Mouse (Mus musculus) neural tube, embryonic 11.5 days (tissue): Measurements from ENCODE around the gene Mdh1b. TPM values are rescaled to one million over a fixed set of nuclear protein-coding genes. Genes with fewer than 3 reads are reported as not detected.

Source experiments
- ATAC-seq: fragments of 200-750 bp; cut with Nextera tagmentation; 2 replicates; pipeline ENCODE4 v1.8.0; 2017; ENCODE audit warnings: moderate number of reproducible peaks, mild to moderate bottlenecking, moderate TSS enrichment, moderate library complexity; ENCODE audit not compliant: insufficient read depth, low FRiP score, low TSS enrichment
- DNase-seq: peaks from one replicate; pipeline ENCODE4 v3.0.0-alpha.2; 2015; ENCODE audit warnings: low spot score
- H3K27ac ChIP-seq: fragments of 300-500 bp; sonication (generic); 2 replicates; pipeline ENCODE4 v1.5.1; 2014; ENCODE audit warnings: low read depth, mild to moderate bottlenecking, low read length
- H3K27me3 ChIP-seq: fragments of 300-500 bp; sonication (generic); 2 replicates; pipeline ENCODE4 v1.6.1; 2014; ENCODE audit warnings: mild to moderate bottlenecking, low read length, mixed read lengths; ENCODE audit not compliant: control insufficient read depth, insufficient read depth
- H3K36me3 ChIP-seq: fragments of 300-500 bp; sonication (generic); 2 replicates; pipeline ENCODE4 v1.6.1; 2014; ENCODE audit warnings: mild to moderate bottlenecking, low read length, moderate library complexity, mixed read lengths; ENCODE audit not compliant: control insufficient read depth, insufficient read depth
- H3K4me1 ChIP-seq: fragments of 300-500 bp; sonication (generic); 2 replicates; pipeline ENCODE4 v1.6.1; 2014; ENCODE audit warnings: low read length, mixed read lengths; ENCODE audit not compliant: control insufficient read depth, insufficient read depth
- H3K4me2 ChIP-seq: fragments of 300-500 bp; sonication (generic); 2 replicates; pipeline ENCODE4 v1.6.1; 2014; ENCODE audit warnings: low read depth, mild to moderate bottlenecking, moderate library complexity
- H3K4me3 ChIP-seq: fragments of 300-500 bp; sonication (generic); 2 replicates; pipeline ENCODE4 v1.5.1; 2014; ENCODE audit warnings: low read depth, low read length
- H3K9ac ChIP-seq: fragments of 300-500 bp; sonication (generic); 2 replicates; pipeline ENCODE4 v1.6.1; 2014; ENCODE audit warnings: mild to moderate bottlenecking, low read length
- H3K9me3 ChIP-seq: fragments of 300-500 bp; sonication (generic); 2 replicates; pipeline ENCODE4 v1.6.1; 2016; ENCODE audit warnings: low read length; ENCODE audit not compliant: control insufficient read depth
- WGBS: fragments of 180-500 bp; shearing (Covaris S2); extraction: QIAGEN DNeasy Blood & Tissue Kit; methylation state at CpG from one replicate; pipeline ENCODE4 v1.1.7; 2014; 5-methylcytosine and 5-hydroxymethylcytosine counted together
- polyA plus RNA-seq: library from polyadenylated mRNA; unstranded; fragments of >200 nt; fragmentation: Nextera tagmentation; extraction: Ambion mirVana; gene quantifications from 2 replicates; pipeline ENCODE4 v1.2.1, GENCODE M21; 2014

Mdh1b gene
- polyA plus RNA-seq: 0.23 and 0.31 TPM in 2 replicates

DNA sequence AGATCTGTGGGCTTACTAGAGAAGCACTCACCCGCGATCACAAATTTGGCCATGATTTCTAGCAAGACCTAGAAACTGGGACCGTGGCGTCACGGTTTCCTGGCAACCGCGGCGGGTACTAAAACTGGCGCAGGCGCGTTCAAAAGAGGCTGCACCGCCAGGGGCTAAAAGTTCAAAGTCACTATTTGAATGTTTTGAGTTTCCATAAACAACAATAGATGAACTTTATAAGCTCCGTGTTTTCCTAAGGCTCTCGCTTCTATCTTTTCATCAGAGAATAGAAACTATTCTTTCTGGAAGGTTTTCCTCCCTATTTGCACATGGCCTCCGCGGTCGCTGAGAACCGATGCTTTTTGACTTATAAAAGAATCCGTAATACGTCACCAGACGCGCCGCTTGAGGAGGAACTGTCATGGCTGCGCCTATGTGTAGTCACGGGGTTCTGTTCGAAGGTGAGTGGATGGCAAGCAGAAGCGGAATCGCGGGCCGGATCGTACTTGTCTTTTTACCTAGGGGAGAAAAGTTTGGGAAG, at the start of gene Mdh1b, which contains the start of gene Fastkd2:
Gene Mdh1b, minus strand, starts transcription at position 79 of the 532 bp plus-strand sequence.
Gene Fastkd2, plus strand, starts transcription at position 375 of the 532 bp plus-strand sequence.
- Histone ChIP-seq H3K4me1 (peaks cover 7% of the 10 kb centered on the region), H3K4me2 (peak within 1 kb of the TSS; percentile 53), H3K4me3 (peak within 1 kb of the TSS; percentile 69), H3K36me3 (no peaks in the 10 kb centered on the region), H3K27me3 (no peaks in the 10 kb centered on the region), H3K9ac (peak within 1 kb of the TSS; percentile 65), H3K27ac (no peak within 1 kb of the TSS), H3K9me3 (no peaks in the 10 kb centered on the region)
- under 1% methylated on average over 31 of the region's 31 CpGs for WGBS
- ATAC-seq (peak; percentile 95), DNase-seq (peak; percentile 92)

GRCm38 (mm10) chr1:63776902-63777630, 46.9 kb upstream of the Mdh1b start:
- Histone ChIP-seq H3K4me1 (no peaks in the 10 kb centered on the region), H3K27me3 (no peaks in the 10 kb centered on the region), H3K4me3 (no peak overlapping the region), H3K9me3 (no peaks in the 10 kb centered on the region), H3K4me2 (no peak overlapping the region), H3K36me3 (no peaks in the 10 kb centered on the region), H3K27ac (no peak overlapping the region), H3K9ac (no peak overlapping the region)
- WGBS: 51% methylated on average over 4 of the region's 4 CpGs
- DNase-seq (no peak), ATAC-seq (no peak)

- Histone ChIP-seq H3K9ac (no peak overlapping the region), H3K27me3 (no peaks in the 10 kb centered on the region), H3K4me1 (no peaks in the 10 kb centered on the region), H3K4me2 (no peak overlapping the region), H3K27ac (no peak overlapping the region), H3K9me3 (no peaks in the 10 kb centered on the region), H3K4me3 (no peak overlapping the region), H3K36me3 (no peaks in the 10 kb centered on the region)
- 63% methylated on average over 1 of the region's 1 CpGs for WGBS
- no peak for ATAC-seq
- no peak for DNase-seq
Observed at GRCm38 (mm10) chr1:63776396-63776795, 46.3 kb upstream of the Mdh1b start.

DNA sequence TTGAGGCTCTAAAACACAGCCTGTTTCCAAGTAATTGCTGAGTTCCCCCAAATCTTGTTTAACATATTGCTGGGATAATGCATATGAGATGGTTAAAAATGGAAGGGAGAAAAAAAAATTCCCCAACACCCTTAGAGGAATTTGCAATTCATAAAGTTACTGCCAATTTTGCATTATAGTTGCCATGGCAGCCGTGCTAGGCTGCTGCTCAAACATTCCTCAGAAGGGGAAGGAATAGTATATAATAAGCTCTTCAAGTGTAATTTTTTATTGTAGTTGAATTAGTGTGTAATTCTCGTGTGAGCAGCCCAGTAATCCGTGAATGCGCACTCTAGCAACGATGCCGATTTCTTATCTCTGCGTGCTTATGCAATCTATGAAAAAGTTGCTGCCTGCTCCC, 40.2 kb upstream of the Mdh1b start:
- no peak overlapping the region for H3K4me2 ChIP-seq
- no peaks in the 10 kb centered on the region for H3K9me3 ChIP-seq
- no peak overlapping the region for H3K9ac ChIP-seq
- H3K4me1 ChIP-seq: 0 out of 2 replicates have a peak, but pooled peaks cover 2% of the 10 kb centered on the region
- no peak overlapping the region for H3K4me3 ChIP-seq
- H3K27ac ChIP-seq: no peak overlapping the region
- DNase-seq (no peak), ATAC-seq (no peak)
- H3K27me3 ChIP-seq: no peaks in the 10 kb centered on the region
- no peaks in the 10 kb centered on the region for H3K36me3 ChIP-seq
- WGBS: 92% methylated on average over 7 of the region's 7 CpGs

DNA sequence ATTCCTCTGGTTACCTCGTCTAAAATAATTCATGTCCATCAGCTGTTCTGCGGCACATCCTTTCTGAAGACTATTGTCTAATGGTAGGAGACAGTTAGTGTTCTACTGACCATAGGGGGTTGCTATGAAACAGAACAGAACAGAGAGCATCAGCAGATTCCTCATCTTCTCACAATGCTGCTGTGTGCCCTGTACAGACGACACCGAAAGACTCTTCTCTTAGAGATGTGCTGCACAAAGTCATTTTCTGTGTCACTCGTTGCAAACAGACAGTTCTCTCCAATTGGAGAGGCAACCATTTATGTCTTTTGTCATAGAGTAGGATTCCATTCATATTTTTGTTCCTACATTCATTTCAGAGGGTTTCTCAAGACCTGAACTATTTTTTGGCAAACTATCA, 39.0 kb upstream of the Mdh1b start, which contains the start of gene 4933402D24Rik:
Gene 4933402D24Rik, minus strand, starts transcription at position 101 of the 400 bp plus-strand sequence.
- Histone ChIP-seq H3K27me3 (no peaks in the 10 kb centered on the region), H3K4me1 (peaks cover 8% of the 10 kb centered on the region), H3K36me3 (no peaks in the 10 kb centered on the region), H3K4me3 (no peak within 1 kb of the TSS), H3K9me3 (no peaks in the 10 kb centered on the region), H3K4me2 (no peak within 1 kb of the TSS), H3K27ac (no peak within 1 kb of the TSS), H3K9ac (no peak within 1 kb of the TSS)
- ATAC-seq (no peak), DNase-seq (no peak)
- WGBS: 74% methylated on average over 5 of the region's 5 CpGs

DNA sequence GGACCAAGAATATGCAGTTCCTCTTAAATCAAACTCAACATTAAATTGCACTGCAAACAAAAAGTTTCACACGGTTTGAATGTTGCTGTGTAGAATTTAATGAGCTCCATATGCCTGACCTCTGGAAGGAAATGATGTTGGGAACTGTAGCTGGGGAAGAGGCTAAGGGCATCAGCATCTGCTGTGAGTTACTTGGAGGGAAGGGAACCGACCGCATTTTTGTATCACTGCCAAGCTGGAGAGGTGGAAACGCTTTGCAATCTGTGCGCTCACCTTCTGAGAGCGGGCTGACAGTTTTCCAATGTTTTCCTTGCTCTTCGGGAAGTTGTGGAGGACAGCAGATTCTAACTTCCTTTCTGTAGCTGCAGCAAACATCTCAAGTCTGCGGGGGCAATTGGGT, 38.0 kb upstream of the Mdh1b start:
- Histone ChIP-seq H3K36me3 (no peaks in the 10 kb centered on the region), H3K4me3 (no peak overlapping the region), H3K4me2 (no peak overlapping the region), H3K9ac (no peak overlapping the region), H3K27ac (no peak overlapping the region), H3K27me3 (no peaks in the 10 kb centered on the region), H3K4me1 (peaks cover 16% of the 10 kb centered on the region), H3K9me3 (no peaks in the 10 kb centered on the region)
- 56% methylated on average over 8 of the region's 8 CpGs for WGBS
- ATAC-seq: no peak
- no peak for DNase-seq

DNA sequence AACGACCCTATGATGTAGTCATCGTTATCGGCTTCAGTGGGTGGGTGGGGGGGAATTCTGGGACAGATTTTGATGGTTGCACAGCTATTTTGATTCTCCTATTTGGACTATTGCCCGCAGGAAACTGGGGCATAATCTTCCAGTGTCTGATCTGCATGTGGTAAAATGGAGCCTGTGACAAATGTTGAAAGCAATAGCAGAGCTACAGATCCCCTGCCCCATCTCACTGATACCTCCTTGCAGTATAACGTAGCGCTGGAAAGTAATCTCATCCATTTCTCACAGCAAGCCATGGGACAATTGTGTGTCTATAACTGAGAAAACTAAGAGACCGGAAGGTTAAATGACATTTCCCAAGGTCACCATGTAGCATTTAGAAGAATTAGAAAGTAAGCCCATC, 34.3 kb upstream of the Mdh1b start:
- no peak for ATAC-seq

GRCm38 (mm10) chr1:63763881-63764386, 33.8 kb upstream of the Mdh1b start:
- no peak overlapping the region for H3K4me2 ChIP-seq
- no peaks in the 10 kb centered on the region for H3K27me3 ChIP-seq
- no peaks in the 10 kb centered on the region for H3K36me3 ChIP-seq
- DNase-seq: peak; percentile 40
- H3K4me3 ChIP-seq: no peak overlapping the region
- peaks cover 20% of the 10 kb centered on the region for H3K4me1 ChIP-seq
- peak; percentile 73 for ATAC-seq
- peak overlapping the region; percentile 84 for H3K27ac ChIP-seq
- H3K9me3 ChIP-seq: no peaks in the 10 kb centered on the region
- no peak overlapping the region for H3K9ac ChIP-seq
- 34% methylated on average over 7 of the region's 7 CpGs for WGBS

More for the DNA sequence above, 34.3 kb upstream of the Mdh1b start:
- no peak for DNase-seq
- Histone ChIP-seq H3K4me1 (peaks cover 20% of the 10 kb centered on the region), H3K4me3 (no peak overlapping the region), H3K4me2 (no peak overlapping the region), H3K9me3 (no peaks in the 10 kb centered on the region), H3K9ac (no peak overlapping the region), H3K27ac (peak overlapping the region; percentile 8; the same call in 1 of the 2 replicates), H3K36me3 (no peaks in the 10 kb centered on the region), H3K27me3 (no peaks in the 10 kb centered on the region)
- WGBS: 70% methylated on average over 7 of the region's 7 CpGs
